9 mouse cellular contexts compared by ENCODE assay signal in the genomic region with DNA sequence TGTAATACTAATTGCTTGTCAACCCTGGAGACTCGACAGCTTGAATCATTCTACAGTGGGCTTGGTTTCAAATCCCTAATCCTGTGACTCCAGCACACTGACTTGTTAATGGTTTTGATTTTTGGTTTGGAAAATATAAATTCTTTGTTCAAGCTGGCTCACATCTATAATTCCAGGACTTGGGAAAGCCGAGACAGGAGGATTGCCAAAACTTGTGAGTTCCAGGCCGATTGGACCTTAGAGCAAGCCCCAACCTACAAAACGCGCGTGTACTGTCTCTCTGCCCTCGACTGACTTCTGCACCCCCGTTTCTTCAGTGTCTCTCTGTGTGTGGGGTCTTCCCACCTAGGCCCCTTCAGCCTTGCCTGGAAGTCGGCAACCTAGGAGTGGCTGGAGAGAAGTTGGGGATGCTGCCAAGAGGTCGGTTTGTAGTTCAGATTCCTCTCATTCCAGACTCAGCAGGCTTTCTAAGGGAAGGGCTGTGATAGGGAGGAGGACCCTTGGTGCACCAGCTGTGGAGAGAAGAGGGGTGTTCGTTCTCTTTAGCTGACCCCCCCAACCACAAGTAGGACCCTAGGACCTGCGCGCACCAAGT. TPM values are rescaled to one million over a fixed set of nuclear protein-coding genes. Genes with fewer than 3 reads are reported as not detected.
A peak's percentile ranks its signal among the peaks of the same experiment; 100 is the strongest.
DNase-seq lines count a peak whose midpoint lies in the region; ATAC-seq lines count a peak whose summit lies in the region.
"Had no signal": no experiment of that assay in that cellular context is flagged by ENCODE, and none has a peak within 500 bp of the region (broad histone marks: within the 10 kb centered on the region; RNA-seq: fewer than 3 reads in every experiment).

No protein-coding gene starts in this region.

- H3K4me1 ChIP-seq in embryonic facial prominence, embryonic 15.5 days = peaks cover 42% of the 10 kb centered on the region
- peaks cover 21% of the 10 kb centered on the region for H3K4me1 ChIP-seq in intestine, embryonic 16.5 days (ENCODE audit: control insufficient read depth, insufficient read depth, low read length)
- peaks cover 37% of the 10 kb centered on the region for H3K4me1 ChIP-seq in midbrain, embryonic 11.5 days (ENCODE audit: control insufficient read depth, insufficient read depth, low read length)
- peaks cover 2% of the 10 kb centered on the region; the same call in 1 of the 2 replicates for H3K4me1 ChIP-seq in liver, embryonic 11.5 days (replicated peaks; ENCODE audit: control insufficient read depth, insufficient read depth, low read length)

- H3K4me3 ChIP-seq in embryonic facial prominence, embryonic 15.5 days (replicated peaks) = no peak overlapping the region
- no peak overlapping the region for H3K4me3 ChIP-seq in intestine, embryonic 16.5 days (ENCODE audit: low read length)
- no peak overlapping the region for H3K4me3 ChIP-seq in midbrain, embryonic 11.5 days (ENCODE audit: low read depth, low read length)
- no peak overlapping the region for H3K4me3 ChIP-seq in liver, embryonic 11.5 days (ENCODE audit: low read depth, low read length)

- no peaks in the 10 kb centered on the region for H3K36me3 ChIP-seq in embryonic facial prominence, embryonic 15.5 days
- no peaks in the 10 kb centered on the region for H3K36me3 ChIP-seq in intestine, embryonic 16.5 days (ENCODE audit: control insufficient read depth, insufficient read depth, low read length)
- no peaks in the 10 kb centered on the region for H3K36me3 ChIP-seq in midbrain, embryonic 11.5 days (ENCODE audit: control insufficient read depth, insufficient read depth, low read length)
- H3K36me3 ChIP-seq in liver, embryonic 11.5 days (ENCODE audit: control insufficient read depth, insufficient read depth, low read length) = no peaks in the 10 kb centered on the region
- H3K36me3 ChIP-seq: G1E had no signal

- peak; percentile 19 to 44 for DNase-seq in heart, adult 9 months (ENCODE audit: low spot score in 2 of 2)
- no peak for DNase-seq in heart, adult 11 months
- peak; percentile 89 for DNase-seq in midbrain, embryonic 11.5 days (ENCODE audit: low spot score, missing footprints)
- DNase-seq in cerebellum, adult 11-12 months = no peak
- DNase-seq in liver, embryonic 11.5 days (ENCODE audit: low spot score) = no peak

- H3K27ac ChIP-seq in embryonic facial prominence, embryonic 15.5 days (replicated peaks) = peak overlapping the region; percentile 78
- peak overlapping the region; percentile 82 for H3K27ac ChIP-seq in intestine, embryonic 16.5 days (ENCODE audit: low read length)
- H3K27ac ChIP-seq in midbrain, embryonic 11.5 days (ENCODE audit: low read depth, low read length) = no peak overlapping the region; the same call in 1 of the 2 replicates
- H3K27ac ChIP-seq in liver, embryonic 11.5 days (ENCODE audit: low read depth, low read length) = no peak overlapping the region

- H3K9me3 ChIP-seq in embryonic facial prominence, embryonic 15.5 days (replicated peaks) = no peaks in the 10 kb centered on the region
- peaks cover 4% of the 10 kb centered on the region; the same call in 1 of the 2 replicates for H3K9me3 ChIP-seq in intestine, embryonic 16.5 days (ENCODE audit: control insufficient read depth, low read length)
- peaks cover 2% of the 10 kb centered on the region; the same call in 1 of the 2 replicates for H3K9me3 ChIP-seq in midbrain, embryonic 11.5 days (ENCODE audit: control insufficient read depth, low read length)
- no peaks in the 10 kb centered on the region for H3K9me3 ChIP-seq in liver, embryonic 11.5 days (ENCODE audit: control insufficient read depth, low read length)

- WGBS in embryonic facial prominence, embryonic 15.5 days = 11% methylated on average over 13 of the region's 13 CpGs
- WGBS in intestine, embryonic 16.5 days = 25% methylated on average over 13 of the region's 13 CpGs
- 17% methylated on average over 13 of the region's 13 CpGs for WGBS in midbrain, embryonic 11.5 days
- WGBS in liver, embryonic 11.5 days = 30% methylated on average over 13 of the region's 13 CpGs

- no peak overlapping the region for H3K9ac ChIP-seq in embryonic facial prominence, embryonic 15.5 days
- no peak overlapping the region for H3K9ac ChIP-seq in intestine, embryonic 16.5 days (ENCODE audit: low read depth, low read length)
- H3K9ac ChIP-seq in midbrain, embryonic 11.5 days (ENCODE audit: low read length) = no peak overlapping the region; the same call in 1 of the 2 replicates
- no peak overlapping the region for H3K9ac ChIP-seq in liver, embryonic 11.5 days (ENCODE audit: low read depth, low read length)

- H3K4me2 ChIP-seq in embryonic facial prominence, embryonic 15.5 days (replicated peaks) = no peak overlapping the region
- H3K4me2 ChIP-seq in intestine, embryonic 16.5 days (ENCODE audit: low read depth, low read length) = no peak overlapping the region
- H3K4me2 ChIP-seq in midbrain, embryonic 11.5 days = no peak overlapping the region
- H3K4me2 ChIP-seq in liver, embryonic 11.5 days = no peak overlapping the region

- ATAC-seq in embryonic facial prominence, embryonic 15.5 days (ENCODE audit: insufficient number of reproducible peaks, low FRiP score, low TSS enrichment, low read depth) = 0 out of 2 replicates have a peak, but pooled peaks have one; percentile 6
- ATAC-seq in intestine, embryonic 16.5 days = peak; percentile 28; the same call in 1 of the 2 replicates
- no peak for ATAC-seq in midbrain, embryonic 11.5 days (ENCODE audit: low FRiP score)
- ATAC-seq in frontal cortex, adult (ENCODE audit: low TSS enrichment) = no peak
- no peak for ATAC-seq in liver, embryonic 11.5 days (replicated peaks; ENCODE audit: low FRiP score)

- no peaks in the 10 kb centered on the region for H3K27me3 ChIP-seq in embryonic facial prominence, embryonic 15.5 days
- H3K27me3 ChIP-seq in intestine, embryonic 16.5 days (replicated peaks; ENCODE audit: control insufficient read depth, insufficient read depth, low read length) = no peaks in the 10 kb centered on the region
- peaks cover 8% of the 10 kb centered on the region; the same call in 1 of the 2 replicates for H3K27me3 ChIP-seq in midbrain, embryonic 11.5 days (ENCODE audit: control insufficient read depth, insufficient read depth, low read length)
- H3K27me3 ChIP-seq in liver, embryonic 11.5 days (replicated peaks; ENCODE audit: control insufficient read depth, insufficient read depth, low read length) = peaks cover 11% of the 10 kb centered on the region

RNA-seq across cellular contexts. Expression of a gene that starts 2.9 kb away (rescaled TPM):
- 11.1 and 12.0 TPM in 2 replicates for polyA plus RNA-seq in embryonic facial prominence, embryonic 15.5 days (2015; fragmentation: Nextera tagmentation; extraction: Ambion mirVana)
- 14.9 and 15.8 TPM in 2 replicates for polyA plus RNA-seq in intestine, embryonic 16.5 days (2015; fragmentation: Nextera tagmentation; extraction: Ambion mirVana)
- polyA plus RNA-seq in midbrain, embryonic 11.5 days (2014; fragmentation: Nextera tagmentation; extraction: Ambion mirVana) = 13.9 and 14.6 TPM in 2 replicates
- 1.2 and 1.4 TPM in 2 replicates for polyA plus RNA-seq in liver, embryonic 11.5 days (2014; fragmentation: Nextera tagmentation; extraction: Ambion mirVana)
- polyA plus RNA-seq: G1E had no signal

RNA-seq across cellular contexts. Expression of a gene that starts 22.1 kb away (rescaled TPM):
- 45.8 and 47.6 TPM in 2 replicates for polyA plus RNA-seq in embryonic facial prominence, embryonic 15.5 days (2015; fragmentation: Nextera tagmentation; extraction: Ambion mirVana)
- polyA plus RNA-seq in intestine, embryonic 16.5 days (2015; fragmentation: Nextera tagmentation; extraction: Ambion mirVana) = 9.4 and 9.8 TPM in 2 replicates
- polyA plus RNA-seq in midbrain, embryonic 11.5 days (2014; fragmentation: Nextera tagmentation; extraction: Ambion mirVana) = 27.1 and 27.3 TPM in 2 replicates
- 8.4 and 9.0 TPM in 2 replicates for polyA plus RNA-seq in liver, embryonic 11.5 days (2014; fragmentation: Nextera tagmentation; extraction: Ambion mirVana)
- polyA plus RNA-seq: G1E had no signal

RNA-seq across cellular contexts. Expression of a gene that starts 25.9 kb away (rescaled TPM):
- polyA plus RNA-seq in embryonic facial prominence, embryonic 15.5 days (2015; fragmentation: Nextera tagmentation; extraction: Ambion mirVana) = 56.2 and 59.1 TPM in 2 replicates
- polyA plus RNA-seq in intestine, embryonic 16.5 days (2015; fragmentation: Nextera tagmentation; extraction: Ambion mirVana) = 31.7 and 34.5 TPM in 2 replicates
- 42.5 and 43.8 TPM in 2 replicates for polyA plus RNA-seq in midbrain, embryonic 11.5 days (2014; fragmentation: Nextera tagmentation; extraction: Ambion mirVana)
- polyA plus RNA-seq in liver, embryonic 11.5 days (2014; fragmentation: Nextera tagmentation; extraction: Ambion mirVana) = 30.0 and 35.4 TPM in 2 replicates

Comparison
In these comparisons a context has a peak if more than half of its experiments do, and no peak if none do; other contexts are left out.
1. DNase-seq: peak in heart, adult 9 months (2 of 2) and midbrain, embryonic 11.5 days (single experiment); none in heart, adult 11 months (single experiment), cerebellum, adult 11-12 months (single experiment) and liver, embryonic 11.5 days (single experiment).
2. ATAC-seq: peak in embryonic facial prominence, embryonic 15.5 days (single experiment) and intestine, embryonic 16.5 days (single experiment); none in midbrain, embryonic 11.5 days (single experiment), frontal cortex, adult (single experiment) and liver, embryonic 11.5 days (single experiment).
3. H3K27ac ChIP-seq: peak in embryonic facial prominence, embryonic 15.5 days (single experiment) and intestine, embryonic 16.5 days (single experiment); none in midbrain, embryonic 11.5 days (single experiment) and liver, embryonic 11.5 days (single experiment).